Mouse (Mus musculus): Measurements from ENCODE around the gene Tex45. TPM values are rescaled to one million over a fixed set of nuclear protein-coding genes. Genes with fewer than 3 reads are reported as not detected.

Tex45 gene
- polyA plus RNA-seq (2014; fragmentation: Illumina TruSeq; extraction: RNeasy Lipid Tissue Mini Kit (QIAGEN cat#74804); ENCODE audit: insufficient read depth, low read depth, low replicate concordance): not detected

DNA sequence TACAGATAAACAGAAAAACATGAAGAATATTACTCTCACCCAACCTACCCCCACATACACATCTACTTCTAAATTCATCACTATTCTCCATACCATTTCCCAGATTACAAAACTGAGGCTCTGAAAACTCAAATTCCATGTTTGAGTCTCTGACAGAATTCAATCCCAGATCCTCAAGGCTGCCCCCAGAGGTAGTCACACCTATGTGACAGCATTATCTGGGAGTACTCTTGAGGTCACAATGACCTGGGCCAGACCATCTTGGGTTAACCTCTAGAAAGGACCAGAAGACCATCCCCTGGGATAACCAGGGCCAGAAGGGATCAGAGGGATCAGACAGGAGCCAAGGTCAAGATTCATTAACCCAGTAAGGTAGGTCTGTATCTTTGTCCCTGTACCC lies at the start of gene Tex45:
Tex45 (plus strand) TSS at position 301 of the 400 bp plus-strand sequence.

GRCm38 (mm10) chr8:3467006-3467885 lies 3.4 kb upstream of the Tex45 start, which contains the start of gene Pex11g:
TSS of gene Pex11g (minus strand) at chr8:3467680.

DNA sequence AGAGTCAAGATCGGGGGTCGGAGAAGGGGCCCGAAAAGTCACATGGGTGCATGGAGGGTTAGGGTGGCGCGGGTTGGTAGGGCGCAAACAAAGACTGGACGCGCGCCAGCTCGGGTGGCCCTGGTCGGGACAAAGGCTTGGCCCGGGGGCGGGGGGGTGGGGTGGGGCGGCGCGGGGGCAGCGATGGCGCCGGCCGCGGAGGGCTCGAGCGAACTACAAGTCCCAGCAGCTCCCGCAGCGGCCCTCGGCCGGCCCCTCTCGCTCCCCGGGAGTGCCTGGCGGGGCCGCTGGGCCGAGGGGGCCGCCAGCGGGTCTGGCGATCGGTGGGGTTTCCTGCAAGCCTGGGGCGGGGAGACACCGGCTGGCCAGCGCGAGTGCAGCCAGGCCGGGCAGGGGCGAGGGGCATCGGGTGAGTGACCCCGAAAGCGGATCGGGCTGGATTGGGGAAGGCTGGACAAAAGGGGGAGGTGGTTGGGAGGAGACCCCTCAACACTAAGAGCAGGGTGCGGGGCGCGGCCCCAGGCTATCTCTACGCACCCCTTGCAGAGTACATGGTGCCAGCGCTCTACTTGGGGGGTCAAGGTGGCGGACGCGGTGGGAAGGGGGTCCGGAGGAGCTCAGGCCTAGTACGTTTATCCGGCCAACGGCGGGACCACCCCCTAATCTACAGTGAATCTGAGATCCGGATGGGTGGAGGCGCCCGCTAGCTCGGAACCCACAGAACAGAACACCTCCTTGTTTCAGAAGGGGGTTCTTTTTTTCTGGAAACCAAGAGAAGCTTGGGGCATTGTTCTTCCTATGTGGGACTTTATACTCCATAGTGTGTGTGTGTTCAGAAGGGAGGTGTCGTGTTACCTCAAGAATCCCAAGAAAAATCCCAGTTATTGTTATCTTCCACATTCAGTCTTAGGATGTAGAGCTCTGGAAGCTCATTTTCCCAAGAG lies 22.5 kb downstream of the Tex45 start, which contains the start of gene Zfp358:
Zfp358 (plus strand) TSS at position 238 of the 944 bp plus-strand sequence.

GRCm38 (mm10) chr8:3500235-3501090 lies 29.8 kb downstream of the Tex45 start, which contains the start of gene Mcoln1:
TSS of gene Mcoln1 (plus strand) at chr8:3500457.

DNA sequence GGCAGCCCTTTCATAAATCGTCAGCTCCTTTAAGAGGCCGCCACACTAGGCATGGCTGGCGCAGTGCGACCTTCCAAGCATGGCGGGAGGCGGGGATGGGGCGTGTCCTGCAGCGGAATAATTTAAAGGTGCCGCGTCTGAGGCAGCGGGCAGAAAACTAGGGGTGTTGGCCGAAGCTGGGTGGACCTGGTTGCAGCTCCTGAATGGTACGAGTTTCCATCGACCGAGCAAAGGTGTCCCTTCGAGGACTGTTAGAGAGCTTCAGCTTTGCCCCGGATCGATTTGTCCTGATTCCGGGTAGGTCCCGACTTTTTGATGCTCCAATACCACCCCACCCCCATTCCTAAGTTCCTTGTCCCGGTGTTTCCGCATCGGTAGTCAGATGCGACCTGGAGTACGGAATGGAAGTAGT lies 44.6 kb downstream of the Tex45 start, which contains the start of gene Pnpla6:
Pnpla6 (plus strand) TSS at position 125 of the 412 bp plus-strand sequence.

Other genes with a start within 250 kb of the Tex45 start
- 6.5 TPM for gene Insr, start 191.2 kb upstream of the Tex45 start, polyA plus RNA-seq (2014; fragmentation: Illumina TruSeq; extraction: RNeasy Lipid Tissue Mini Kit (QIAGEN cat#74804); ENCODE audit: insufficient read depth, low read depth, low replicate concordance)
- 1.9 TPM for gene A430078G23Rik, start 117.4 kb upstream of the Tex45 start, polyA plus RNA-seq (2014; fragmentation: Illumina TruSeq; extraction: RNeasy Lipid Tissue Mini Kit (QIAGEN cat#74804); ENCODE audit: insufficient read depth, low read depth, low replicate concordance)
- 15.3 TPM for gene Arhgef18, start 77.9 kb upstream of the Tex45 start, polyA plus RNA-seq (2014; fragmentation: Illumina TruSeq; extraction: RNeasy Lipid Tissue Mini Kit (QIAGEN cat#74804); ENCODE audit: insufficient read depth, low read depth, low replicate concordance)
- gene Pex11g, start 3.2 kb upstream of the Tex45 start, polyA plus RNA-seq (2014; fragmentation: Illumina TruSeq; extraction: RNeasy Lipid Tissue Mini Kit (QIAGEN cat#74804); ENCODE audit: insufficient read depth, low read depth, low replicate concordance): 7.5 TPM
- 16.9 TPM for gene Zfp358, start 22.3 kb downstream of the Tex45 start, polyA plus RNA-seq (2014; fragmentation: Illumina TruSeq; extraction: RNeasy Lipid Tissue Mini Kit (QIAGEN cat#74804); ENCODE audit: insufficient read depth, low read depth, low replicate concordance)
- gene Mcoln1, start 29.6 kb downstream of the Tex45 start, polyA plus RNA-seq (2014; fragmentation: Illumina TruSeq; extraction: RNeasy Lipid Tissue Mini Kit (QIAGEN cat#74804); ENCODE audit: insufficient read depth, low read depth, low replicate concordance): 27.1 TPM
- gene Pnpla6, start 44.5 kb downstream of the Tex45 start, polyA plus RNA-seq (2014; fragmentation: Illumina TruSeq; extraction: RNeasy Lipid Tissue Mini Kit (QIAGEN cat#74804); ENCODE audit: insufficient read depth, low read depth, low replicate concordance): 19.3 TPM
- not detected for gene C330021F23Rik, start 97.1 kb downstream of the Tex45 start, polyA plus RNA-seq (2014; fragmentation: Illumina TruSeq; extraction: RNeasy Lipid Tissue Mini Kit (QIAGEN cat#74804); ENCODE audit: insufficient read depth, low read depth, low replicate concordance)
- 16.3 TPM for gene Camsap3, start 116.4 kb downstream of the Tex45 start, polyA plus RNA-seq (2014; fragmentation: Illumina TruSeq; extraction: RNeasy Lipid Tissue Mini Kit (QIAGEN cat#74804); ENCODE audit: insufficient read depth, low read depth, low replicate concordance)
- 21.9 TPM for gene Xab2, start 150.5 kb downstream of the Tex45 start, polyA plus RNA-seq (2014; fragmentation: Illumina TruSeq; extraction: RNeasy Lipid Tissue Mini Kit (QIAGEN cat#74804); ENCODE audit: insufficient read depth, low read depth, low replicate concordance)
- 83.2 TPM for gene Pet100, start 150.7 kb downstream of the Tex45 start, polyA plus RNA-seq (2014; fragmentation: Illumina TruSeq; extraction: RNeasy Lipid Tissue Mini Kit (QIAGEN cat#74804); ENCODE audit: insufficient read depth, low read depth, low replicate concordance)
- gene Pcp2, start 154.7 kb downstream of the Tex45 start, polyA plus RNA-seq (2014; fragmentation: Illumina TruSeq; extraction: RNeasy Lipid Tissue Mini Kit (QIAGEN cat#74804); ENCODE audit: insufficient read depth, low read depth, low replicate concordance): not detected
- 57.5 TPM for gene Stxbp2, start 160.1 kb downstream of the Tex45 start, polyA plus RNA-seq (2014; fragmentation: Illumina TruSeq; extraction: RNeasy Lipid Tissue Mini Kit (QIAGEN cat#74804); ENCODE audit: insufficient read depth, low read depth, low replicate concordance)
- gene Retn, start 184.9 kb downstream of the Tex45 start, polyA plus RNA-seq (2014; fragmentation: Illumina TruSeq; extraction: RNeasy Lipid Tissue Mini Kit (QIAGEN cat#74804); ENCODE audit: insufficient read depth, low read depth, low replicate concordance): 55.2 TPM
- gene Mcemp1, start 194.9 kb downstream of the Tex45 start, polyA plus RNA-seq (2014; fragmentation: Illumina TruSeq; extraction: RNeasy Lipid Tissue Mini Kit (QIAGEN cat#74804); ENCODE audit: insufficient read depth, low read depth, low replicate concordance): 26.2 TPM
- 17.8 TPM for gene Fcor, start 201.5 kb downstream of the Tex45 start, polyA plus RNA-seq (2014; fragmentation: Illumina TruSeq; extraction: RNeasy Lipid Tissue Mini Kit (QIAGEN cat#74804); ENCODE audit: insufficient read depth, low read depth, low replicate concordance)
- gene Trappc5, start 205.4 kb downstream of the Tex45 start, polyA plus RNA-seq (2014; fragmentation: Illumina TruSeq; extraction: RNeasy Lipid Tissue Mini Kit (QIAGEN cat#74804); ENCODE audit: insufficient read depth, low read depth, low replicate concordance): 18.4 TPM
- 9.2 TPM for gene Fcer2a, start 223.3 kb downstream of the Tex45 start, polyA plus RNA-seq (2014; fragmentation: Illumina TruSeq; extraction: RNeasy Lipid Tissue Mini Kit (QIAGEN cat#74804); ENCODE audit: insufficient read depth, low read depth, low replicate concordance)
- gene Clec4g, start 249.8 kb downstream of the Tex45 start, polyA plus RNA-seq (2014; fragmentation: Illumina TruSeq; extraction: RNeasy Lipid Tissue Mini Kit (QIAGEN cat#74804); ENCODE audit: insufficient read depth, low read depth, low replicate concordance): 1.3 TPM